ENCODE assay signal across 9 mouse cellular contexts in the genomic region with DNA sequence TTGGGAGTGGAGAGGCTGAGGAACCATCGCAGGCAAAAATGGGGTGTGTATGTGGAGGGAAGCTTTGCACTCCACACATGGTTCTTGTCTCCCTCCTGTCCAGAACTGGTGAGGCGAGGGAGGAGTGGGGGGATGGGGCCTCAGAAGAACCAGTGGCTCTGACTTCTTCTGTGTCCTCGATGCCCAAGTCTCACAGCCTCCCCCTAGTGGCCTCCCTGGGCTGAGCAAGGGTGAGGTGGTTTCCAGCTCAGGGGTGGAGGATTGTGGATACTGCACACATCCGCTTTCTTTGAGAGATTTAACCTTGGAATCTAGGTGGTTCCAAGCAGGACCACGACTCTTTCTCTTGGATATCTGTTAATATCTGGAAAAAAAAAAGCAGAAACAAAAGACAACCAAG. TPM values are rescaled to one million over a fixed set of nuclear protein-coding genes. Genes with fewer than 3 reads are reported as not detected.
A peak's percentile ranks its signal among the peaks of the same experiment; 100 is the strongest.
DNase-seq lines count a peak whose midpoint lies in the region; ATAC-seq and TF ChIP-seq lines count a peak whose summit lies in the region.
"Had no signal": no experiment of that assay in that cellular context is flagged by ENCODE, and none has a peak within 500 bp of the region (broad histone marks: within the 10 kb centered on the region; RNA-seq: fewer than 3 reads in every experiment).

No protein-coding gene starts in this region.

- no peak overlapping the region for H3K27ac ChIP-seq in midbrain, postnatal 0 days (ENCODE audit: low read depth, low read length)

- no peak overlapping the region for H3K9ac ChIP-seq in midbrain, postnatal 0 days (replicated peaks; ENCODE audit: low read length, poor library complexity, severe bottlenecking)

- H3K4me2 ChIP-seq in midbrain, postnatal 0 days (ENCODE audit: low read depth, low read length, poor library complexity, severe bottlenecking) = no peak overlapping the region

- 37% methylated on average over 5 of the region's 5 CpGs for WGBS in midbrain, postnatal 0 days

- DNase-seq in heart, postnatal 10 days = peak; percentile 48 to 72
- DNase-seq in heart, postnatal 25 days (ENCODE audit: low spot score) = no peak
- peak; percentile 39 for DNase-seq in G1E (ENCODE audit: low spot score)
- DNase-seq in cerebellum, adult 11-12 months = peak; percentile 76
- peak; percentile 40 to 56 for DNase-seq in layer of hippocampus, postnatal 36 days
- DNase-seq in midbrain, postnatal 0 days (ENCODE audit: low spot score) = peak; percentile 19
- peak; percentile 18 to 24 for DNase-seq in thymus, adult 18-20 months

- H3K4me3 ChIP-seq in G1E (ENCODE audit: low read depth, low read length) = no peak overlapping the region
- no peak overlapping the region for H3K4me3 ChIP-seq in midbrain, postnatal 0 days (ENCODE audit: low read depth, low read length)

- no peaks in the 10 kb centered on the region for H3K9me3 ChIP-seq in G1E (replicated peaks)
- no peaks in the 10 kb centered on the region for H3K9me3 ChIP-seq in midbrain, postnatal 0 days (ENCODE audit: low read length)

- intact Hi-C loops in heart, postnatal 10 days (cut with DNase I) = no loop called here
- intact Hi-C loops in heart, postnatal 25 days (cut with DNase I) = no loop called here

- TF ChIP-seq CTCF in G1E (IDR thresholded peaks at IDR 0.05; ENCODE audit: low read depth, low read length) = peak; percentile 28
- peak; percentile 63 for TF ChIP-seq CTCF in midbrain, postnatal 0 days (IDR thresholded peaks at IDR 0.05)

- no peak for ATAC-seq in G1E (ENCODE audit: extremely low read depth, insufficient number of reproducible peaks, low FRiP score, poor library complexity, severe bottlenecking)
- peak; percentile 92 for ATAC-seq in granulocyte monocyte progenitor cell, adult 5-6 weeks (replicated peaks; ENCODE audit: poor library complexity, severe bottlenecking)
- ATAC-seq in midbrain, postnatal 0 days (ENCODE audit: low FRiP score) = no peak

- no peaks in the 10 kb centered on the region for H3K4me1 ChIP-seq in G1E (ENCODE audit: insufficient read depth, low read depth, low read length)
- no peaks in the 10 kb centered on the region for H3K4me1 ChIP-seq in midbrain, postnatal 0 days (ENCODE audit: insufficient read depth, low read length)

- H3K36me3 ChIP-seq in G1E (replicated peaks) = no peaks in the 10 kb centered on the region
- no peaks in the 10 kb centered on the region for H3K36me3 ChIP-seq in midbrain, postnatal 0 days (ENCODE audit: insufficient read depth, low read length)

- peaks cover 10% of the 10 kb centered on the region for H3K27me3 ChIP-seq in G1E (ENCODE audit: insufficient read depth, low read length)
- H3K27me3 ChIP-seq in midbrain, postnatal 0 days (ENCODE audit: insufficient read depth, low read length) = no peaks in the 10 kb centered on the region

RNA-seq across cellular contexts. Expression of a gene that starts 44.5 kb away (rescaled TPM):
- total RNA-seq in heart, postnatal 10 days (2021) = not detected
- not detected for total RNA-seq in heart, postnatal 25 days (2021)
- total RNA-seq in G1E (2014; fragmentation: Nextera tagmentation) (not detected in 2 replicates), G1E (2017) (not detected in 2 replicates)
- polyA plus RNA-seq in G1E (2012) = not detected in 2 replicates
- not detected in 2 replicates for total RNA-seq in granulocyte monocyte progenitor cell, adult 5-6 weeks (2014; fragmentation: Nextera tagmentation)
- not detected in 2 replicates for total RNA-seq in granulocyte monocyte progenitor cell, adult 5-6 weeks (2017)
- not detected for total RNA-seq in layer of hippocampus, postnatal 36 days (2021)
- total RNA-seq in midbrain, postnatal 0 days (2014; rRNA removed) = 2.0 TPM in 1 of 2 replicates, not detected in the other
- 0.56 and 0.86 TPM in 2 replicates for polyA plus RNA-seq in midbrain, postnatal 0 days (2015; fragmentation: Nextera tagmentation; extraction: Ambion mirVana)
- total RNA-seq: left cerebral cortex, postnatal 10 days had no signal
